Mouse (Mus musculus): ENCODE data around the gene Pgrmc2. TPM values are rescaled to one million over a fixed set of nuclear protein-coding genes. Genes with fewer than 3 reads are reported as not detected.

Pgrmc2 gene
- polyA plus RNA-seq, 1 experiment = 21.5 TPM

GRCm38 (mm10) chr3:41107600-41108305, 24.9 kb upstream of the Pgrmc2 start:
- Histone ChIP-seq H3K27ac (ENCODE audit: insufficient read depth, low read depth, low read length) (no peak overlapping the region), H3K36me3 (ENCODE audit: control insufficient read depth, insufficient read depth, low read length) (no peaks in the 10 kb centered on the region), H3K4me1 (ENCODE audit: control insufficient read depth, insufficient read depth, low read length) (no peaks in the 10 kb centered on the region; the same call in 1 of the 2 replicates), H3K27me3 (replicated peaks; ENCODE audit: control insufficient read depth, insufficient read depth, low read length) (no peaks in the 10 kb centered on the region; the same call in 1 of the 2 replicates), H3K4me3 (ENCODE audit: insufficient read depth, low read depth, low read length) (no peak overlapping the region)
- 22% methylated on average over 14 of the region's 14 CpGs for WGBS
- TF ChIP-seq CTCF (conservative IDR thresholded peaks at IDR 0.05; ENCODE audit: insufficient read depth, insufficient read length, low read depth, low read length) = no peak
- no peak for TF ChIP-seq POLR2A (IDR thresholded peaks at IDR 0.05; ENCODE audit: low read depth, low read length)
- no peak for DNase-seq

DNA sequence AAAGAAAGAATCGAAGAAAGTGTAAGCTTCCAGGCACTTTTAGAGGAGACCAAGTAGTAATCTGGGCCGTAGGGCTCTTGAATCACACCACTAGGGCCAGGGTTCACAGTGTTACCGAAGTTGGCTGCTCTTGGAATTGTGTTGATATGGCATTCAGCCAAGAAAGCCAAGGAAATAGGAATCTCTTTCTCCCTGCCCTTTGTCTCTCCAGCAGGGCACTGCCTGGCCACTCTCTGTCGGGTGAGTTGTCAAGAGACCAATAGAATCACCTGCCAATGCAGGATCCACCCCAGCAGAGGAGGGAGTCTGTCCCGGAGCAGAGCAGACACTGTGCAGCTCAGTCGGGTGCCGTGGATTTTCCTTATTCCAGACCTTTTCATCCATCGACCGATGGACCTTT, 19.1 kb upstream of the Pgrmc2 start:
- Histone ChIP-seq H3K4me1 (ENCODE audit: control insufficient read depth, insufficient read depth, low read length) (no peaks in the 10 kb centered on the region), H3K27me3 (replicated peaks; ENCODE audit: control insufficient read depth, insufficient read depth, low read length) (no peaks in the 10 kb centered on the region; the same call in 1 of the 2 replicates), H3K4me3 (ENCODE audit: insufficient read depth, low read depth, low read length) (no peak overlapping the region), H3K27ac (ENCODE audit: insufficient read depth, low read depth, low read length) (no peak overlapping the region), H3K36me3 (ENCODE audit: control insufficient read depth, insufficient read depth, low read length) (no peaks in the 10 kb centered on the region)
- 74% methylated on average over 9 of the region's 9 CpGs for WGBS
- no peak for TF ChIP-seq POLR2A (IDR thresholded peaks at IDR 0.05; ENCODE audit: low read depth, low read length)
- TF ChIP-seq CTCF (conservative IDR thresholded peaks at IDR 0.05; ENCODE audit: insufficient read depth, insufficient read length, low read depth, low read length) = no peak
- DNase-seq = no peak

- Histone ChIP-seq H3K27ac (ENCODE audit: insufficient read depth, low read depth, low read length) (no peak overlapping the region), H3K4me1 (ENCODE audit: control insufficient read depth, insufficient read depth, low read length) (no peaks in the 10 kb centered on the region), H3K36me3 (ENCODE audit: control insufficient read depth, insufficient read depth, low read length) (no peaks in the 10 kb centered on the region), H3K27me3 (replicated peaks; ENCODE audit: control insufficient read depth, insufficient read depth, low read length) (no peaks in the 10 kb centered on the region; the same call in 1 of the 2 replicates), H3K4me3 (ENCODE audit: insufficient read depth, low read depth, low read length) (no peak overlapping the region)
- WGBS = 72% methylated on average over 2 of the region's 2 CpGs
- TF ChIP-seq CTCF (conservative IDR thresholded peaks at IDR 0.05; ENCODE audit: insufficient read depth, insufficient read length, low read depth, low read length) (no peak), POLR2A (IDR thresholded peaks at IDR 0.05; ENCODE audit: low read depth, low read length) (no peak)
- no peak for DNase-seq
These were observed 17.3 kb upstream of the Pgrmc2 start for GRCm38 (mm10) chr3:41100157-41100556.

GRCm38 (mm10) chr3:41099672-41100071, 16.8 kb upstream of the Pgrmc2 start:
- no peaks in the 10 kb centered on the region for H3K36me3 ChIP-seq (ENCODE audit: control insufficient read depth, insufficient read depth, low read length)
- H3K27me3 ChIP-seq (replicated peaks; ENCODE audit: control insufficient read depth, insufficient read depth, low read length) = no peaks in the 10 kb centered on the region; the same call in 1 of the 2 replicates
- H3K4me3 ChIP-seq (ENCODE audit: insufficient read depth, low read depth, low read length) = no peak overlapping the region
- DNase-seq = no peak
- H3K4me1 ChIP-seq (ENCODE audit: control insufficient read depth, insufficient read depth, low read length) = no peaks in the 10 kb centered on the region
- WGBS = 79% methylated on average over 1 of the region's 1 CpGs
- no peak for TF ChIP-seq CTCF (conservative IDR thresholded peaks at IDR 0.05; ENCODE audit: insufficient read depth, insufficient read length, low read depth, low read length)
- no peak for TF ChIP-seq POLR2A (IDR thresholded peaks at IDR 0.05; ENCODE audit: low read depth, low read length)
- H3K27ac ChIP-seq (ENCODE audit: insufficient read depth, low read depth, low read length) = no peak overlapping the region

DNA sequence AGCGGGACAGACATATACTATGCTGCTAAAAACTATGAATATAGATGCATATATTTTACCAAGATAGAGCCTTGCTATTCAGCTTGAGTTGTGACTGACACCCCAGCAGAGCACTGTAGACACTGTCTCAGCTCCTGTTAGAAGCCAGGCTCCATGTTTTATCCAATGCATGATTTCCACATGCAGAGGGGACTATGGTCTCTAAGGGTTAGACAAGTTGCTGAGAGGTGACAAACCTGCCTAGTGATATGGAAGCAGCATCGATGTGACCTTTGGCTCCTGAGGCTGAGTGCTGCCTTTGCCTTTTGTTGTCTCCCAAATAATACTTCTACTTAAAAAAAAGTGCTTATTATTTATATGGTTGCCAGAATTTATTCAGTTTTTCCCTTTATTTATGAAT, 10.4 kb upstream of the Pgrmc2 start:
- no peak for TF ChIP-seq CTCF (conservative IDR thresholded peaks at IDR 0.05; ENCODE audit: insufficient read depth, insufficient read length, low read depth, low read length)
- TF ChIP-seq POLR2A (IDR thresholded peaks at IDR 0.05; ENCODE audit: low read depth, low read length) = no peak
- DNase-seq = no peak
- Histone ChIP-seq H3K27ac (ENCODE audit: insufficient read depth, low read depth, low read length) (no peak overlapping the region), H3K36me3 (ENCODE audit: control insufficient read depth, insufficient read depth, low read length) (no peaks in the 10 kb centered on the region), H3K27me3 (replicated peaks; ENCODE audit: control insufficient read depth, insufficient read depth, low read length) (no peaks in the 10 kb centered on the region), H3K4me3 (ENCODE audit: insufficient read depth, low read depth, low read length) (no peak overlapping the region), H3K4me1 (ENCODE audit: control insufficient read depth, insufficient read depth, low read length) (no peaks in the 10 kb centered on the region)
- 84% methylated on average over 2 of the region's 2 CpGs for WGBS

DNA sequence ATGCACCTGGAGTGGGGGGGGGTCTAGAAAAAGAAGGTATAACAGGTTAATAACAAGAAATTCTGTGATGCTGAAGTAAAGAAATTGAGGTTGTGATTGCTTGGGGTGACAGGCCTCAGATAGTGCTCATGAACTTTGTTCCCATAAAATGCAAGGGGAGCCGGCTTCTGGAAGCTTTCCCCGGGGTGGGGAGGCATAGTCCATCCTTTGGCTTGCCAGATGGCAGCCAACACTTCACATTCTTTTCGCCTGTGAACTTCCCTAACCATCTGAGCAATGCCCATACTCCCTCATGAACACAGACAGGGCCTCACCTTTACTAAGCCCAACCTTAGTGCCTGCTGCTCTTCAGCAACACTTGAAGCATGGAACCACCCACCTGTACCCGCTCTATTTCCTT, 9.5 kb upstream of the Pgrmc2 start:
- Histone ChIP-seq H3K4me3 (ENCODE audit: insufficient read depth, low read depth, low read length) (no peak overlapping the region), H3K27me3 (replicated peaks; ENCODE audit: control insufficient read depth, insufficient read depth, low read length) (no peaks in the 10 kb centered on the region), H3K27ac (ENCODE audit: insufficient read depth, low read depth, low read length) (no peak overlapping the region), H3K36me3 (ENCODE audit: control insufficient read depth, insufficient read depth, low read length) (no peaks in the 10 kb centered on the region), H3K4me1 (ENCODE audit: control insufficient read depth, insufficient read depth, low read length) (no peaks in the 10 kb centered on the region)
- 58% methylated on average over 4 of the region's 4 CpGs for WGBS
- no peak for TF ChIP-seq CTCF (conservative IDR thresholded peaks at IDR 0.05; ENCODE audit: insufficient read depth, insufficient read length, low read depth, low read length)
- TF ChIP-seq POLR2A (IDR thresholded peaks at IDR 0.05; ENCODE audit: low read depth, low read length) = no peak
- DNase-seq = peak; percentile 71

- WGBS = 69% methylated on average over 2 of the region's 2 CpGs
- no peaks in the 10 kb centered on the region for H3K4me1 ChIP-seq (ENCODE audit: control insufficient read depth, insufficient read depth, low read length)
- no peak overlapping the region for H3K4me3 ChIP-seq (ENCODE audit: insufficient read depth, low read depth, low read length)
- no peak for TF ChIP-seq CTCF (conservative IDR thresholded peaks at IDR 0.05; ENCODE audit: insufficient read depth, insufficient read length, low read depth, low read length)
- TF ChIP-seq POLR2A (IDR thresholded peaks at IDR 0.05; ENCODE audit: low read depth, low read length) = no peak
- H3K27ac ChIP-seq (ENCODE audit: insufficient read depth, low read depth, low read length) = no peak overlapping the region
- DNase-seq = no peak
- H3K27me3 ChIP-seq (replicated peaks; ENCODE audit: control insufficient read depth, insufficient read depth, low read length) = no peaks in the 10 kb centered on the region
- H3K36me3 ChIP-seq (ENCODE audit: control insufficient read depth, insufficient read depth, low read length) = no peaks in the 10 kb centered on the region
These were observed 8.0 kb upstream of the Pgrmc2 start for GRCm38 (mm10) chr3:41090839-41091238.
